Mouse (Mus musculus) NIH3T3 (cell line): ENCODE data around the gene Tmem203.
"Not testable (repeated sequence)": the region's sequence is repeated elsewhere in the genome, so short reads cannot be mapped to it uniquely, and the experiment has no call there.

Source experiments
- DNase-seq: peaks from one replicate; pipeline ENCODE4 v3.0.0-alpha.2; 2012; ENCODE audit warnings: low read depth

Gene Tmem203

DNA sequence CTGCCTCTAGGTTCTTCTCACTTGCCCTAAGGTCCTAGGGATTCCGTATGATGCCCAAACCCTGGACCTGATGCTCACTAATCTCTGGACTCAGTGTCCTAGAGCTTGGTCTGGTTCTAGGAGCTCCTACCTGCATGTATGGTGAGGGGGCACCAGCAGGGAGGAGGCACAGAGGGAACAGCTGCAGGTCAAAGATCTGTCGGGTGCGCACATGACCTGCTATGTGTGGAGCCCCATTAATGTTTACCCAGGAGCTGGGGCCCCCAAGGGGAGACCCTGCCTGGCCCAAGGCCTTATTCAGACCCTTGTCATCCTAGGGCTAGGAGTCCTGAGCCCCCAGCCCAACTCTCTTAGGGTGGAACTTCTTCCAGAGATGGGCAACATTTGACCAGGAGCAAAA is 21.2 kb upstream of the Tmem203 start, which contains the start of gene Slc34a3:
TSS of gene Slc34a3 (minus strand) at position 315 of the 400 bp plus-strand sequence.
- no peak for DNase-seq

DNA sequence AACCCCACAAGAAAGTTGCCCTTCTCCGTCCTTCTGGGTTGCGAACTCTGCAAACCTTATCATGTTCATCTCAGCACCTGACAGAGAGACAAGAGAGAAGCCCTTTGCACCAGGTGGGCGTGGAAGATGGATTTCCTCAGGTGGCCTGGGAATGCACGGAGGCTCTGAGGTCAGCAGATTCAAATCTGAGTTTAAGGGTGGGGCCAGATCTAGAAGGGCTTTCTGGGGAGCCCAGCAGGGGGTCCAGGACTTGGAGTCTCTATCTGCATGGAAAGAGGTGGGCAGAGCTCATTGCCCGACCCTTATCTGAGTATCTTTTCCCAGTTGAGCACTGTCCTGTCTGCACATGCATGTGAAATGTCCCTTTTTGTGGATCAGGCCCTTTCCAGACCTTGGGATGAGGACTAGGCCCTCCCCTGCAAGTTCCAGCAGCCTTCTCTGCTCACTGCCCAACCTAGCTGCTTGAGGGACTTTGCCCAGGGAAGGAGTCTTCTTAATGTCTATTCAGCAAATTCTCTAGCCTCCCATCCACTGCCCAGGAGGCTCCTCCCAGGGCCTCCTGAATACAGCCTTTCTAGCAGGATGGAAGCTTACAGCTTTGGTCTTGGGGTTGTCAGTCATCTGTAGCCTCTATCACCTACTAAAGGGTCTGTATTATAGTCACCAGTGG is 20.6 kb upstream of the Tmem203 start:
- no peak for DNase-seq

DNA sequence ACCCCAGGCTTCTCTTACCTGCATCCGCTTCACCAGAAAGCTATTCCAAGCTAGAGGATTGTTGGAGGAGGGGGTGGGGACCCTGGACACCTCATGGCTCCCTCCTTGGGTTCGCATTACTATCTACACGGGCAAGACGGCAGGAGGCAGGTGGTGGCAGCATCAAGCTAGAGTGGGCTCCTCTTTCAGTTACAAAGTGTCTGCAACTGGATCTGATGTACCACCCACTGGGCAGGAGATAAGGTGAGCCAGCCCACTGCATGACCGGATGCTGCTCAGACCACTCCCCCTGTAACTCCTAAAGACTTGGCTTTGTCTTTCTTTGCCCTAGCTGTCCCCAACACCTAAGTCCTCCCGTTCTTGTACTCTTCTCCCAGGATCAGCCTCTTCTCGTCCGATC is 18.6 kb upstream of the Tmem203 start, which contains the start of gene Rnf224:
TSS of gene Rnf224 (minus strand) at position 174 of the 400 bp plus-strand sequence.
- DNase-seq, result no peak

DNA sequence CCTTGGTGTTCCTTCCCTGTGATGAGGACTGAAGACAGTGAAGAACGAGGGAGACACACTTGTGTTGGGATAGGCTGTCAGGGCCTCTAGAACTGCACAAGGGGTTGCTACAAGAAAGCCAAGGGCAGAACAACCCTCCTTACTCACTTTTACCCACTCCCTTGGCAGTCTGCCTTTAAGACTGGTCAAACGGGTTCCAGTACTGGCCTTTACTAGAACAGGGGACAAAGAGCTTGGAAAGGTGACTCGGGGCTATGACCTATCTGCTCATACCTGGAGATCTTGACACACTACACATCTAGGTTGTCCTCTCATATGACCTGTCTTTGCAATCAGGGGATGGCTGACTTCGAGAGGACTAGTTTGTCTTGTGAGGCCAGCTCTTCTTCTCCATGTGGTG is 17.7 kb upstream of the Tmem203 start:
- no peak for DNase-seq

DNA sequence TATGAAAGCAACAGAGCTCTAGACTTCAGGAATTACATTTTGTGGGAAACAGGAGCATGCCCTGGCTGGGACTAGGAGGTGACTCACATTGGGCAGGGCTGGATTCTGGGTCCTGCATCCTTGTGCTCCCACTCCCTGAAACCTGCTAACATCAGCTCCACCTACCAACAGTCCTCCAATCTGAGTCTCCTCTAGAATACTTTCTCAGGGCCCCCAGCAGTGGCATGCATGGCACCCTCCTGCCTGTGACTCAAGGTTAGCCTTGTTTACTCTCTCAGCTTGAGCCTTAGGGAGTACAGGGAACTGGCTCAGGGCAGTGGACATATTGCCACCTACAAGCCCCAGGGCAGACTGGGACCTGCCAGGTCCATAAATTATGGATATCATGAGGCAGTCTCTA is 17.1 kb upstream of the Tmem203 start:
- no peak for DNase-seq

DNA sequence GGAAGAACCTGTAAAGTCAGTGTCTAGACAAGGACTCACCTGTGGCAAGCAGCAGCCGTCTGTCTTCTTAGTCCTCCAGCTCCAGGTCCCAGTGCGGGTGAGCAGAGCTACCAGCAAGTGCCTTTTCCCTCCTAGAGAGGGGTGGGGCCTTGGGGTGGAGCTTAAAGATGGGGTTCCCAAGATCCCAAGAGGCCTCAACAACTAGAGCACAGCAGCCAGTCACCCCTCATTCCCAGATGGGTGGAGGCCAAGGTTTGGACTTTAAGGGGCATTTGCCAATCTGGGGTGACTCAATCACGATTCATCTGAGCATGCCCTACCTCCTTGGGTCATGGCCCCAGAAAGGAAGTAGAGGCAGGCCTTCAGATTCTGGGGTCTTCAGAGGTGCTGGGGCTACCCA is 15.5 kb upstream of the Tmem203 start:
- DNase-seq, result no peak

DNA sequence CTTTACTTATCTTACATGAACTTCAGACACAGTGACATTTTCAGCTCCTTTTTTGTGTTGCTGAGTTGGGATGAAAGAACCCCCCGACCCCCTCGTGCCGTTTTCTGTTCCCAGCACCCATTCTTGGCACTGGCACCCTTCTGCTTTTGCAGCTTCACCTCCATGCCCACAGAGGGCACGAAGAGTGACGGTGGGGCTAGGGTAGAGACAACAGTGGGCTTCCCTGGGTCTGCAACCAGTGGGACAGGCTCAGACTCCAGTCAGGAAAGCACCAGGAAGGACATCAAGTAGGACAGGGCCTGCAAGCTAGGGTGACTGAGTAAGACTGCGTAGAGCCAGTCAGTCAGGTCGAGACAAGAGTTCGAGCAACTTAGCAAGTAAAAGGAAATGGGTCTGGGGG is 14.9 kb upstream of the Tmem203 start:
- DNase-seq, result no peak

DNA sequence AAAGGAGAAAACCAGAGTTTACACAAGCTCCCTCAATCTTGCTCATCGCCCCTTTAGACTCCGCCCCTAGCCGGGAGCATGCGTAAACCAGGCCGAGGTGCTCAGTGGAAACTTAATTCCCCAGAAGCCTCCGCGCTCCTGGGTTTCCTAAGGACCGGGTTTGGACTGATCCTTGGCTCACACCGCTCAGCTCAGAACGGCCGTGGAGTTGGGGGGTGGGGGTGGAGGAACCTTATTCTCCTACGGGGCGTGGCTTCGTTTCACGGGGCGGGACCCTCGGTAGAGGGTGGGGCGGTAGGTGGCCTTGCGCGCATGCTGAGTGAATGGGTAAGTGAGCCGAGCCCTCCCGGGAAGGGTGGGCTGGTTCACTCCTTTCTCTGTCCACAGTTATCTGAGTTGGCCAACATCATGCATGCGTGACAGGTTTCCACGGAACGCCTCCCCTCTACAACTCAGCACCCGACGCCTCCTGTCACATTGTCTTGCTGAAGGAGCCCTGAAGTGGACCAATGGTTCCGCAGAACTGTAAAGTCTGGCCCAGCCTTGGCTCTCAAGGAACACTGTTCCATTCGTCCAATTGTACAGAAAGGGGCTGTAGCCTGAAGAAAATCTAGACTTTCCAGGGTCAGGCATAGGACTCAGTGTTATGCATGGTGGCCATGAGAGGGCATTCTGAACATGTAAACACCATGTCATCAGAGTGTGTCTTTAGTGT is 14.4 kb upstream of the Tmem203 start:
- no peak for DNase-seq

DNA sequence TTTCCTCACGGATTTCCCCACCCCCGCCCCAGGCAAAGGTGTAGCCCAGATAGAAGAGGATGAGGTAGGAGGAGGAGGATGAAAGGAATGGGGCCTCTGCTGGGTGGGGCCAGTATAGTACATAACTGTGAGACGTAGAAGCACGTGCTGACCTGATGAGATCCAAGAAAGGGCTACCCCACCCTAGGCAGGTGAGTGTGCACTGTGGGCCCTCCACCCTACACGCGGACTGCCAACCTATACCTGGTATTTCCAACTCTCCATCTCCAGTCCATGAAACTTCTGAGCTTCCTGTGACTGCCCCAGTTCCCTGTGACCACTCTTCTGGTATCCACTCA is 13.8 kb upstream of the Tmem203 start:
- DNase-seq, result no peak

DNA sequence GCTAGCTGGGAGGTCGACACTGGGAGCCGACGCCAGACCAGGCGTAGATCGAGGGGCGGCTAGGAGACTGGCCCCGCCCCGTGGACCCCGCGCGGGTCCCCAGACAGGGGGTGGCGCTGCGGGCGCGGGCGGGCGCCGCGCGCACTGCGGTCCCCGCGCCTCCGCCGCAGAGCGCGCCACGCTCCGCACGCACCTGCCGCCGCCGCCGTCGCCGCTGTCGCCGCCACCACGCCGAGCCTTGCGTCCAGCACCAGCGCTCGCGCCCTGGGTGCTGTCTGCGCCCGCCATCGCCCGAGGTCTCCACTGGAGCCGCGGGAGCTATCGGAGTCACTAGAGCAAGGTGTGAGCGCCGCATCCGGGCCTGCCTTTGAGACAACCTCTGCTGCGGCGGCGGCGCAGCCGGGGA is 13.1 kb upstream of the Tmem203 start, which contains the start of the genes Rnf208 and Cysrt1:
TSS of gene Rnf208 (plus strand) at position 155 of the 406 bp plus-strand sequence.
TSS of gene Cysrt1 (minus strand) at position 352 of the 406 bp plus-strand sequence.
- DNase-seq, result no peak

DNA sequence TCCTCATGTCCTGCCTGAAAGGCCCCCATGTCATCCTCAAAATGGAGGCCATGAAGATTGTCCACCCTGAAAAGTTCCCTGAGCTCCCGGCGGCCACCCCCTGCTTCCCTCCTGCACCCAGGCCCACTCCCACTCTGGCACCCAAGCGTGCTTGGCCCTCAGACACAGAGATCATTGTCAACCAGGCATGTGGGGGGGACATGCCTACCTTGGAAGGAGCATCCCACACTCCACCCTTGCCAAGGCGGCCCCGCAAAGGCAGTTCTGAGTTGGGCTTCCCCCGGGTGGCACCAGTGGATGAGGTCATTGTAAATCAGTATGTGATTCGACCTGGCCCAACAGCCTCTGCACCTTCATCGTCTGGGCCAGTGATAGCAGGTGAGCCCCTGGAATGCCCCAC is 11.9 kb upstream of the Tmem203 start:
- no peak for DNase-seq

DNA sequence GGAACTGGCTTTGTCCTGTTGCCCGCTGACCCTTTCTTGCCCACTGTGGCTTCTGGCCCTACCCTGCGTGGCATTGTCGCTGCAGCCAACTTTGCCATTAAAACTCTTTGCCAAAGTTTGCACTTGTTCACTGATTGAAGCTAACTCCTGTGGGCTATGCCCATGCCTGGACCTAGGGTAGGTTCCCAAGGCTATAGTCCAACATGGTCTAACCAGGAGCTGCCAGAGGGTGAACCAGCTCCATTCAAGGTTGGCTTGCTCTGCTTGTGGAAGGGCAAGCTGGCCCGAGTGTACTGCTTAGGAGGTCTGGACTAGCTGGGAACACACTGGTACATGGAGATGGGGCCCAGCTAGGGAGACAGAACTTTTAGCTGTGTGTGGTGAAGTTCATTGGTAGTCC is 11.1 kb upstream of the Tmem203 start:
- no peak for DNase-seq

DNA sequence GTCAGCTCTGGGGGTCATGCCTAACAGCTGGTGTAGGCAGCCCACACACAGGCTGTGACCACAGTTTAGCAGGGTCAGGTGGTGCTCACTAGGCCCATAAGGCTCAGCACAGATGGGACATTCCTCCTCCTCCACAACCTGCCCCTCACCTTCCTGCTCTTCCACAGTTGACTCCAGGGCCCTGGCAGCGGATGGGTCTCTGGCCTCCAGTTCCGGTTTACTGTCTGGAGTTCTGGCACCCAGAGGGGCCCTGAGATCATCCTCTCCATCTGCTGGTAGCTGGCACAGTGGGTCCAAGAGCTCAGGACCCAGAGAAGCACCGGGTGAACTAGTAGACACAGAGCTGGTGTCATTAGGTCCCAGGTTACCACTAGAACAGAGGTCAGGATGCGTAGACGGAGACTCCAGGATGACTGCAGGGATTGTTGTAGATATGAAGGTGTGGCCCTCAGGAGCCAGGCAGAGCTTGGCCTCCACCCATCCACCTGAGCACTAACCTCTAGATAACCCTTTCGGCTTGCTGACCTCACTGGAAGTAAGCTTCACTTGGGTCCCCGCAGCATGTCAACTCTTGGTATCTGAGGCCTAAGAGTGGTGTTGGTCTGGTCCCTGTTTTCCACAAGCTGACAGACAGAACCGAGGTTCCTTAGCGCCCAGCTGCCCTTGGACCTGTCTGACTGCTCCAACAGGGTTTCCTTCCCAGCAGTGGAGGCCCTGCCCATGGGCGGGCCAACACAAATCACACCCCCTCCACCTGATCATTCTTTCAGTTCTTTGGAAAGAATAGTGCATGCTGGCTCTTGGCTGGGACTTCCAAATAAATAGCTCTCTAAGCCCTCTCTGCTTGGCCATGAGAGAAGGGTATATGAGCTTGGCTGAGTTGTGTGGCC is 8.8 kb upstream of the Tmem203 start, which contains the start of gene AL732309.1:
TSS of gene AL732309.1 (minus strand) at position 681 of the 890 bp plus-strand sequence.
- DNase-seq, result no peak

DNA sequence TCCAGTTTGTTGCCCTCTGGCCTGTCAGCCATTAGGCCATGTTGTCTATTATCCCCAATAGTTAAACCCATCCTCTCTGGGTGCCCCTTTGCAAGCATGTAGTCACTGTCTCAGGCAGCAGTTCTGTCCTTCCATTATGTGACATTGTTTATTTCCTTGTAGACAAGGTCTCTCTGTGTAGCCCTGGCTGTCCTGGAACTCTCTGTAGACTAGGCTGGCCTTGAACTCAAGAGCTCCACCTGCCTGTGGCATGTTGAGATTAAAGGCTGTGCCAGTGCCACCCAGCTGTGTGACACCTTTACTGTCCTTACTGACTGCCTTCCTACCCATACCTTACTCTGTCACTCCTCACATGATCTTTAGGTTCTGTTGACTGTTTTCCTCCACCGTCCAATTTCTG is 2.9 kb upstream of the Tmem203 start:
- DNase-seq, result no peak

DNA sequence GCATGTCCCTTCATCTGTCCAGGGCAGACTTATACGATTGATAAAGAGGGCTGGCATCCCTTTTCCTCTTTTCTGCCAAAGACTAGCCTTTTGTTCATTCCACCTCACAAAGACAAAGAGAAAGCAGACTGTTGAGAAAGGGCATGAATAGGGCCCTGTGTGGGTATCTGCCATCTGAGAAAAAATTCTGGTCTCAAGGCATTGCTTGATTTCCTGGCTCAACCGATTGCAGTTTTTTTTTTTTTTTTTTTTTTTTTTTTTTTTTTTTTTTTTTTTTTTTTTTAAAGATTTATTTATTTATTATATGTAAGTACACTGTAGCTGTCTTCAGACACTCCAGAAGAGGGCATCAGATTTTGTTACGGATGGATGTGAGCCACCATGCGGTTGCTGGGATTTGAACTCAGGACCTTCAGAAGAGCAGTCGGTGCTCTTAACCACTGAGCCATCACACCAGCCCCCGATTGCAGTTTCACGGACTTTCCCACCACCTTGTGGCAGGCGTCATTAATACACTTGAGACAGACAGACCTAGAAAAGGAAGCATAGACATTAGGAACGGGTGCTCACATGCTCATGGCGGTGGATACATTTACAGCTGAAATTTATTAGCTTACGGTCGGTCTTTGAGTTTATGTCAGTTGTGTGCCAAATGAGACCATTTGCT is 1.3 kb downstream of the Tmem203 start:
- peak; percentile 80 for DNase-seq

DNA sequence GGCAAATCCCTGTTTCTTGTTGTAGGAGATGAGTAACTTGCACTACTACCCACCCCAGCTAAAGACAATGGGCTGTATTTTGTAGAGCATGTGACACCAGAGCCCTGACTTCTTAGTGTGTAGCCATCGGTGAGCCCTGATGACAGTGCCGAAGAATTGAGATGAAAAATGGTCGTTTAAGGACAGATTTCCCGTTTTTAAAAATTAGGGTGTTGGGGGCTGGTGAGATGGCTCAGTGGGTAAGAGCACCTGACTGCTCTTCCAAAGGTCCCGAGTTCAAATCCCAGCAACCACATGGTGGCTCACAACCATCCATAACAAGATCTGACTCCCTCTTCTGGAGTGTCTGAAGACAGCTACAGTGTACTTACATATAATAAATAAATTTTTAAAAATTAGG is 2.0 kb downstream of the Tmem203 start:
- not testable (repeated sequence) for DNase-seq

DNA sequence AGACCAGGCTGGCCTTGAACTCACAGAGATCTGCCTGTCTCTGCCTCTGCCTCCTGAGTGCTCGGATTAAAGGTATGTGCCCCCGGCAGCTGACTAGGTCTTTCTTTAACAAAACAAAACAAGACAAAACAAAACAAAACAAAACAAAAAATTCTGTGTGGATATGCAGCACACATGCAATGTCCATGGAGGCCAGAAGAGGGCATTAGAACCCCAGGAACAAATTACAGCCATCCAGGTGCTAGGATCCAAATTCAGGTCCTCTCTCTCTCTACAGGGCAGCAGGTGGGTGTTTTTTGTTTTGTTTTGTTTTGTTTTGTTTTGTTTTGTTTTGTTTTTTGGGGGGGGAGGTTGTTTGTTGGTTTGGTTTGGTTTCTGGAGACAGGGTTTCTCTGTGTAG is 3.6 kb downstream of the Tmem203 start:
- peak; percentile 47 for DNase-seq

DNA sequence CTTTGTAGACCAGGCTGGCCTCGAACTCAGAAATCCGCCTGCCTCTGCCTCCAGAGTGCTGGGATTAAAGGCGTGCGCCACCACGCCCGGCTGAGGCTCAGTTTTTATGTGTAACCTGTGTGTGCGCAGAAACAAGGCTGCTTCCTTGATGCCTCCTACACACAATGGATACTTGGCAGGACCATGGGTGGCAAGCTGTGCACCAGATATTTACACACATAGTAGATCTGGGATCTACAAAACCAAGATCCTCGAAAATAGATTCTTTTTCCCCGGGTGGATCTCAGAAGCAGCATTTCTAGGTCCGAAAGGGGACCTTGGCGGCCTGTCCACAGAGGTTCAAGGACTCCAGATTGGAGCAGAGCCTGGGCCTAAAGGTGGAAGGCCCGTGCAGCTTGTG is 6.6 kb downstream of the Tmem203 start:
- DNase-seq, result no peak

DNA sequence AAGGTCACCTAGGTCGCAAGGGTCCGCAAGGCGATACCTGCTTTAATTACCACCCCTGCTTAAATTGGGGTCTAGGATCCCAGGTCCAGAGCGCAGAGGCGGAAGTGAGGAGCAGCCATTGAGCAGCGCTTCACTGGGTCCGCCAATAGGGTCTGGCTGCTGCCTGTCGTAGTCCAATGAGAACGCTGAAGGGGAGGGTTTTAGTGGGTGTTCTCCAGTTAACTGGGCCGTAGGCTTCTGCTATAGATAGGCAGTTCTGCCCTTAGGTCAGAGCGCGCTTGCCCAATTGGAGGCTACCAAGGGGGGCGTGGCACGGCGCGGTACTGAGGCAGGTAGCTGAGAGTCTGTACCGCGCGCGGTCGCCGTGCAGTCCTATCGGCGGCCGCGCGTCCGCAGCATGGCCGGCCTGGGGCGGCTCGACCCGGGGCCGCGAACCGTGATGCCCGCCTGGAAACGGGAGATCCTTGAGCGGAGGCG is 7.1 kb downstream of the Tmem203 start, which contains the start of gene Tprn:
TSS of gene Tprn (plus strand) at position 328 of the 477 bp plus-strand sequence.
- peak; percentile 95 for DNase-seq

DNA sequence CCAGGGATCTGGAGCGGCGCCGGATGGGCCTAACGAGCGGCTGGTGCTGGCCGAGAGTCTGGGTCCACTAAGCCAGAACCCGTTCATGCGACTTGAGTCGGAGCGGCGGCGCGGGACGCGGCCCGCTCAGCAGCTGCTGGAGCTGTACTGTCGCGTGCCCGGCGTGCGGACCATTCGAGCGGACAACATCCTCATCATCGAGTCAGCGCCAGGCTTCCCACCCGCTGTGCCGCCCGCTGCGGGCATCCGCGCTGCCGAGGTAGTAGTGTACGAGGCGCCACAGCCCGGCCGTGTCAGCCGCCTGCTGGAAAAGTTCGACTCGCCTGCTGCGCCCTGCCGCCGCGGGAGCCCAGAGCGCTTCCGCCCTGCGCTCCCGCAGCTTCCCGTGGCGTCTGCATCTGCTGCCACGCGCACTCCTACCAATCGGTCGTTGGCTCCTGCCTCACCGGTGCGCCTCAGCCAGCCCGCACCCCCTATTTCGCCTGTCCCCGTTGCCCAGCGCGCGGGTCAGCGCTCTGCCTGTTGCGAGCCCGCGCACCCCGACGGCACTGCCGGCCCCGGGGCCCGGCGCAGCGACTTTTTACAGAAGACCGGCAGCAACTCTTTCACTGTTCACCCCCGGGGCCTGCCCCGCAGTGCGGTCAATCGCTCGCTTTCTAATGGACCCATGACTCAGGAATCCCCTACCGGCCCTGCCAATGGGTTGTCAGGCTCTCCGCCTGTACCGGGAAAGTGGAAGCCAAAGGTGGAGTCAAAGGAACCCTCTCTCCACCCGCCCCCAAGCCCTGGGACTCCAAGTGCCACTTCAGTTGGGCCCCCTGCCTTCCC is 7.8 kb downstream of the Tmem203 start:
- peak; percentile 50 for DNase-seq
